8 mouse cellular contexts compared by ENCODE assay signal in the genomic region with DNA sequence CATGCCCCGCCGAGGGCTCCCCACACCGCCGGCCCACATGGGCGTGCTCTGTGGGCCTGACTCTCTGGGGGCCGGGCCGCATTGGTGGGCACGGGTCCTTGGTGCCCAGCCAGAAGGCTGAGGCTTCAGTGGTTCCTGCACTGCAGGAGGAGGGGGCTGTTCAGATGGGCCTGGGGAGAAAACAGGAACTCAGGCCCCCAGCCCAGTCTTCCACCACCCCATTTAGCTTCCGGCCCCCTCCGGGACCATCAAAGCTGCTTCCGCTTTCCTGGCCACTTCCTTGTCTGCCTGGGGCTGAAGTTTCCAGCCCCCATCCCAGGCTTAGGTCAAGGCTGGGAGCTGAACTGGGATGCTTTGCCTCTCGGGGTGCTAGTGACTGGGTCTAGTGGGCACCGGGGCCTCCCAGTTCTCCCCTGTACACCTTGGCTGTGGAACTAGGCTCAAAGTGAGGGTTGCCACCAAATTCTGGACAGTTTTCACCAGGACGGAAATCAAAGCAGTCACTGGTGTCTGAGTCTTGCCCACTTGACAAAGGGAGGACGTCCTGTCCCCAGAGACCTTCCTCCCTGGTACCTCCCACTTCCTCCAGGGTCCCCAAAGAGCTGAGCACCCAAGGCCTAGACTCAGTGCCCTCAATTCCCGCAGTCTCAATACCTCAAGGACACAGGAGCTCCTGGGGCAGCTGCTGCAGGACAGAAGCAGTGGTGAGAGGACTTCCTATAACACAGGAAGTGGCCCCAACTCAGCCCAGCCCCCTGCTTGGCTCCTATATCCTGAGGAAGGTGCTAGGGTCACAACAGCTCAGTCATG. TPM values are rescaled to one million over a fixed set of nuclear protein-coding genes. Genes with fewer than 3 reads are reported as not detected.
DNase-seq lines count a peak whose midpoint lies in the region; ATAC-seq and TF ChIP-seq lines count a peak whose summit lies in the region.

No protein-coding gene starts in this region.

- H3K36me3 ChIP-seq in midbrain, embryonic 10.5 days = peaks cover 37% of the 10 kb centered on the region
- peaks cover 17% of the 10 kb centered on the region for H3K36me3 ChIP-seq in midbrain, embryonic 14.5 days (ENCODE audit: control insufficient read depth, insufficient read depth, low read length)
- peaks cover 6% of the 10 kb centered on the region for H3K36me3 ChIP-seq in lung, postnatal 0 days (ENCODE audit: insufficient read depth, low read length)
- peaks cover 20% of the 10 kb centered on the region for H3K36me3 ChIP-seq in stomach, embryonic 15.5 days

- peak overlapping the region; percentile 57 for H3K27ac ChIP-seq in midbrain, embryonic 10.5 days (replicated peaks)
- no peak overlapping the region for H3K27ac ChIP-seq in midbrain, embryonic 14.5 days (replicated peaks; ENCODE audit: low read depth, low read length)
- peak overlapping the region; percentile 86 for H3K27ac ChIP-seq in lung, postnatal 0 days (ENCODE audit: low read length)
- peak overlapping the region; percentile 38; the same call in 1 of the 2 replicates for H3K27ac ChIP-seq in stomach, embryonic 15.5 days

- no peaks in the 10 kb centered on the region for H3K9me3 ChIP-seq in midbrain, embryonic 10.5 days (replicated peaks)
- no peaks in the 10 kb centered on the region for H3K9me3 ChIP-seq in midbrain, embryonic 14.5 days (ENCODE audit: control insufficient read depth, low read length)
- no peaks in the 10 kb centered on the region for H3K9me3 ChIP-seq in lung, postnatal 0 days (ENCODE audit: low read length)
- no peaks in the 10 kb centered on the region for H3K9me3 ChIP-seq in stomach, embryonic 15.5 days

- WGBS in midbrain, embryonic 10.5 days = 87% methylated on average over 16 of the region's 16 CpGs
- 91% methylated on average over 16 of the region's 16 CpGs for WGBS in midbrain, embryonic 14.5 days
- WGBS in lung, postnatal 0 days = 65% methylated on average over 14 of the region's 16 CpGs
- 76% methylated on average over 16 of the region's 16 CpGs for WGBS in stomach, embryonic 15.5 days

- peaks cover 31% of the 10 kb centered on the region for H3K4me1 ChIP-seq in midbrain, embryonic 10.5 days
- H3K4me1 ChIP-seq in midbrain, embryonic 14.5 days (ENCODE audit: control insufficient read depth, insufficient read depth, low read length) = peaks cover 4% of the 10 kb centered on the region
- no peaks in the 10 kb centered on the region for H3K4me1 ChIP-seq in lung, postnatal 0 days (ENCODE audit: insufficient read depth, low read depth, low read length)
- peaks cover 20% of the 10 kb centered on the region for H3K4me1 ChIP-seq in stomach, embryonic 15.5 days

- H3K9ac ChIP-seq in midbrain, embryonic 14.5 days (replicated peaks; ENCODE audit: low read length) = no peak overlapping the region
- no peak overlapping the region; the same call in 1 of the 2 replicates for H3K9ac ChIP-seq in lung, postnatal 0 days (replicated peaks; ENCODE audit: low read depth)
- no peak overlapping the region for H3K9ac ChIP-seq in stomach, embryonic 15.5 days

- no peak for DNase-seq in midbrain, embryonic 10.5 days (ENCODE audit: low spot score)
- no peak for DNase-seq in midbrain, embryonic 14.5 days
- peak; percentile 72 for DNase-seq in heart, adult 8-10 months (ENCODE audit: low spot score)
- peak; percentile 57 for DNase-seq in kidney, adult 9 months
- peak; percentile 67 for DNase-seq in lung, postnatal 0 days (ENCODE audit: low spot score)
- DNase-seq in embryo, embryonic 9.5 days (ENCODE audit: extremely low spot score) = no peak
- no peak for DNase-seq in layer of hippocampus, adult 9-10 months (ENCODE audit: low spot score)

- H3K4me2 ChIP-seq in midbrain, embryonic 14.5 days (ENCODE audit: low read length) = no peak overlapping the region
- H3K4me2 ChIP-seq in lung, postnatal 0 days (replicated peaks; ENCODE audit: low read depth, low read length) = peak overlapping the region; percentile 62
- H3K4me2 ChIP-seq in stomach, embryonic 15.5 days = peak overlapping the region; percentile 78

- peaks cover 10% of the 10 kb centered on the region for H3K27me3 ChIP-seq in midbrain, embryonic 10.5 days (ENCODE audit: low read depth, poor library complexity, severe bottlenecking)
- H3K27me3 ChIP-seq in midbrain, embryonic 14.5 days (ENCODE audit: control insufficient read depth, insufficient read depth, low read length) = no peaks in the 10 kb centered on the region
- no peaks in the 10 kb centered on the region for H3K27me3 ChIP-seq in lung, postnatal 0 days (replicated peaks; ENCODE audit: insufficient read depth, low read length)
- no peaks in the 10 kb centered on the region for H3K27me3 ChIP-seq in stomach, embryonic 15.5 days (replicated peaks)

- TF ChIP-seq CTCF in lung, postnatal 0 days (IDR thresholded peaks at IDR 0.05) = no peak

- peak overlapping the region; percentile 23; the same call in 1 of the 2 replicates for H3K4me3 ChIP-seq in midbrain, embryonic 10.5 days
- H3K4me3 ChIP-seq in midbrain, embryonic 14.5 days (replicated peaks; ENCODE audit: low read depth, low read length) = no peak overlapping the region
- peak overlapping the region; percentile 25 for H3K4me3 ChIP-seq in lung, postnatal 0 days (ENCODE audit: low read depth, low read length)
- peak overlapping the region; percentile 18 for H3K4me3 ChIP-seq in stomach, embryonic 15.5 days (replicated peaks)

- no peak for ATAC-seq in midbrain, embryonic 14.5 days (ENCODE audit: low FRiP score, low TSS enrichment)
- ATAC-seq in lung, postnatal 0 days = peak; percentile 36
- ATAC-seq in stomach, embryonic 15.5 days (ENCODE audit: insufficient read depth, low FRiP score, low read depth) = no peak

- peak; percentile 78; the same call in 1 of the 2 replicates for TF ChIP-seq EP300 in lung, postnatal 0 days (IDR thresholded peaks at IDR 0.05)

RNA-seq across cellular contexts. Expression of a gene that starts 2.4 kb away (rescaled TPM):
- 22.3 and 22.9 TPM in 2 replicates for polyA plus RNA-seq in midbrain, embryonic 10.5 days (2016; fragmentation: Nextera tagmentation; extraction: Ambion mirVana)
- polyA plus RNA-seq in midbrain, embryonic 14.5 days (2014; fragmentation: Nextera tagmentation; extraction: Ambion mirVana) = 8.1 and 11.5 TPM in 2 replicates
- 10 to 100 TPM; 14.9 to 23.5 (median 17.8) TPM for total RNA-seq in heart, adult 8-10 months (2022)
- 32.6 and 38.2 TPM in 2 replicates for polyA plus RNA-seq in lung, postnatal 0 days (2015; fragmentation: Nextera tagmentation; extraction: Ambion mirVana)
- polyA plus RNA-seq in stomach, embryonic 15.5 days (2015; fragmentation: Nextera tagmentation; extraction: Ambion mirVana) = 28.7 and 28.8 TPM in 2 replicates

RNA-seq across cellular contexts. Expression of a gene that starts 23.9 kb away (rescaled TPM):
- polyA plus RNA-seq in midbrain, embryonic 10.5 days (2016; fragmentation: Nextera tagmentation; extraction: Ambion mirVana) = 28.7 and 31.2 TPM in 2 replicates
- polyA plus RNA-seq in midbrain, embryonic 14.5 days (2014; fragmentation: Nextera tagmentation; extraction: Ambion mirVana) = 30.0 and 30.2 TPM in 2 replicates
- 10 to 100 TPM; 26.7 to 31.2 (median 28.5) TPM for total RNA-seq in heart, adult 8-10 months (2022)
- 50.1 and 51.5 TPM in 2 replicates for polyA plus RNA-seq in lung, postnatal 0 days (2015; fragmentation: Nextera tagmentation; extraction: Ambion mirVana)
- polyA plus RNA-seq in stomach, embryonic 15.5 days (2015; fragmentation: Nextera tagmentation; extraction: Ambion mirVana) = 43.5 and 46.0 TPM in 2 replicates

RNA-seq across cellular contexts. Expression of a gene that starts 27.4 kb away (rescaled TPM):
- polyA plus RNA-seq in midbrain, embryonic 10.5 days (2016; fragmentation: Nextera tagmentation; extraction: Ambion mirVana) = 28.7 and 29.9 TPM in 2 replicates
- 6.8 and 12.1 TPM in 2 replicates for polyA plus RNA-seq in midbrain, embryonic 14.5 days (2014; fragmentation: Nextera tagmentation; extraction: Ambion mirVana)
- total RNA-seq in heart, adult 8-10 months (2022) = 10 to 100 TPM; 22.1 to 24.1 (median 23.2) TPM
- polyA plus RNA-seq in lung, postnatal 0 days (2015; fragmentation: Nextera tagmentation; extraction: Ambion mirVana) = 36.8 and 36.9 TPM in 2 replicates
- polyA plus RNA-seq in stomach, embryonic 15.5 days (2015; fragmentation: Nextera tagmentation; extraction: Ambion mirVana) = 27.7 and 32.3 TPM in 2 replicates

RNA-seq across cellular contexts. Expression of a gene that starts 27.6 kb away (rescaled TPM):
- polyA plus RNA-seq in midbrain, embryonic 10.5 days (2016; fragmentation: Nextera tagmentation; extraction: Ambion mirVana) = 22.8 and 25.6 TPM in 2 replicates
- polyA plus RNA-seq in midbrain, embryonic 14.5 days (2014; fragmentation: Nextera tagmentation; extraction: Ambion mirVana) = 33.6 and 34.4 TPM in 2 replicates
- 10 to 100 TPM; 18.0 to 21.9 (median 19.8) TPM for total RNA-seq in heart, adult 8-10 months (2022)
- 11.3 and 12.9 TPM in 2 replicates for polyA plus RNA-seq in lung, postnatal 0 days (2015; fragmentation: Nextera tagmentation; extraction: Ambion mirVana)
- polyA plus RNA-seq in stomach, embryonic 15.5 days (2015; fragmentation: Nextera tagmentation; extraction: Ambion mirVana) = 17.7 and 19.3 TPM in 2 replicates

RNA-seq across cellular contexts. Expression of a gene that starts 43.0 kb away (rescaled TPM):
- polyA plus RNA-seq in midbrain, embryonic 10.5 days (2016; fragmentation: Nextera tagmentation; extraction: Ambion mirVana) = 0.20 TPM in 1 of 2 replicates, not detected in the other
- 0.21 and 0.28 TPM in 2 replicates for polyA plus RNA-seq in midbrain, embryonic 14.5 days (2014; fragmentation: Nextera tagmentation; extraction: Ambion mirVana)
- not detected for total RNA-seq in heart, adult 8-10 months (2022)
- polyA plus RNA-seq in lung, postnatal 0 days (2015; fragmentation: Nextera tagmentation; extraction: Ambion mirVana) = 0.87 and 1.3 TPM in 2 replicates
- 0.52 and 1.3 TPM in 2 replicates for polyA plus RNA-seq in stomach, embryonic 15.5 days (2015; fragmentation: Nextera tagmentation; extraction: Ambion mirVana)

Comparison
In these comparisons a context has a peak if more than half of its experiments do, and no peak if none do; other contexts are left out.
1. DNase-seq: peak in heart, adult 8-10 months (single experiment), kidney, adult 9 months (single experiment) and lung, postnatal 0 days (single experiment); none in midbrain, embryonic 10.5 days (single experiment), midbrain, embryonic 14.5 days (single experiment), embryo, embryonic 9.5 days (single experiment) and layer of hippocampus, adult 9-10 months (single experiment).